Mouse (Mus musculus) left cerebral cortex, adult 11 months (tissue): ENCODE data around the gene Gm28897.
"Not testable (repeated sequence)": the region's sequence is repeated elsewhere in the genome, so short reads cannot be mapped to it uniquely, and the experiment has no call there.

Source experiments
- DNase-seq: peaks from one replicate; pipeline ENCODE4 v3.0.0; 2022; ENCODE audit warnings: low spot score

Gm28897 gene

GRCm38 (mm10) chrY:80926695-80927094, at the start of gene Gm28897:
Gene Gm28897, plus strand, starts transcription at chrY:80926995.
- DNase-seq, result not testable (repeated sequence)
